Mouse (Mus musculus): ENCODE data around the gene Ip6k2. TPM values are rescaled to one million over a fixed set of nuclear protein-coding genes. Genes with fewer than 3 reads are reported as not detected.

The Ip6k2 gene
- polyA plus RNA-seq, 1 experiment = 45.5 TPM

- H3K36me3 ChIP-seq (ENCODE audit: control insufficient read depth, insufficient read depth) = peaks cover 39% of the 10 kb centered on the region
- H3K4me2 ChIP-seq (ENCODE audit: low read depth) = no peak overlapping the region
- no peak overlapping the region for H3K4me3 ChIP-seq
- H3ac ChIP-seq (ENCODE audit: control insufficient read depth, insufficient read length) = no peak overlapping the region
- no peaks in the 10 kb centered on the region for H3K79me2 ChIP-seq (ENCODE audit: control insufficient read depth, insufficient read depth)
- no peaks in the 10 kb centered on the region for H3K27me3 ChIP-seq (ENCODE audit: control insufficient read depth, insufficient read depth, insufficient read length)
- TF ChIP-seq TCF3 (IDR thresholded peaks at IDR 0.05; ENCODE audit: insufficient read length, low read depth) (no peak), MYOD1 (IDR thresholded peaks at IDR 0.05; ENCODE audit: control insufficient read depth in 1 of 3, insufficient read length in 2 of 3, low read depth in 2 of 3) (peak in 2 of 3 experiments; percentile 42 to 57)
Measured at GRCm38 (mm10) chr9:108806379-108806778, 22.8 kb downstream of the Ip6k2 start.

GRCm38 (mm10) chr9:108806831-108807230 lies 23.2 kb downstream of the Ip6k2 start:
- no peak overlapping the region for H3ac ChIP-seq (ENCODE audit: control insufficient read depth, insufficient read length)
- H3K4me2 ChIP-seq (ENCODE audit: low read depth) = no peak overlapping the region
- H3K79me2 ChIP-seq (ENCODE audit: control insufficient read depth, insufficient read depth) = no peaks in the 10 kb centered on the region
- H3K4me3 ChIP-seq = no peak overlapping the region
- peaks cover 36% of the 10 kb centered on the region for H3K36me3 ChIP-seq (ENCODE audit: control insufficient read depth, insufficient read depth)
- no peaks in the 10 kb centered on the region for H3K27me3 ChIP-seq (ENCODE audit: control insufficient read depth, insufficient read depth, insufficient read length)
- TF ChIP-seq MYOD1 (IDR thresholded peaks at IDR 0.05; ENCODE audit: control insufficient read depth in 1 of 3, insufficient read length in 2 of 3, low read depth in 2 of 3) (peak in 1 of 3 experiments; percentile 19), SRF (IDR thresholded peaks at IDR 0.05; ENCODE audit: control insufficient read depth, insufficient read length, low read depth) (no peak), POLR2AphosphoS2 (IDR thresholded peaks at IDR 0.05; ENCODE audit: insufficient read length, low read depth) (peak; percentile 11)

DNA sequence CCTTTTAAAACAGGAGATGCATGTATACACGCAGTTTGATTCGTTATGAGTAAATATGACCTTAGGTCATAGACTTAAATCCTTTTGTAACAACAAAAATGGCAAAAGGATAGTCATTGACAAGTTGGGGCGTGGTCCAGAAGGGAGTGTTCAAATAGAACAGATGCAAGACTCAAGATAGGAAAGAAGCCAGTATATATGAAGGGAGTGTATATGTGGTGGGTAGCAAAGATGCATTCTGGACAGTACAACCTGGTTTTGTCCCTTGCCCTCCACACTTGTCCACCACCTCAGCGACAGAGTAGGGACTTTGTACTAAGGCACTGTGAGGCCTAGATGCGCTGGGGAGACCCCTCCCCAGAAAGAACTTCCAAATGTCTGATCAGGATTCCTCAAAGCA lies 24.1 kb downstream of the Ip6k2 start:
- Histone ChIP-seq H3K79me2 (ENCODE audit: control insufficient read depth, insufficient read depth) (no peaks in the 10 kb centered on the region), H3K27me3 (ENCODE audit: control insufficient read depth, insufficient read depth, insufficient read length) (no peaks in the 10 kb centered on the region), H3K4me3 (peak overlapping the region; percentile 34), H3K36me3 (ENCODE audit: control insufficient read depth, insufficient read depth) (peaks cover 27% of the 10 kb centered on the region), H3K4me2 (ENCODE audit: low read depth) (no peak overlapping the region), H3ac (ENCODE audit: control insufficient read depth, insufficient read length) (peak overlapping the region; percentile 61)
- TF ChIP-seq REST (IDR thresholded peaks at IDR 0.05; ENCODE audit: insufficient read depth, insufficient read length) (no peak), E2F4 (IDR thresholded peaks at IDR 0.05; ENCODE audit: insufficient read depth) (no peak), SRF (IDR thresholded peaks at IDR 0.05; ENCODE audit: control insufficient read depth, insufficient read length, low read depth) (no peak), CEBPB (IDR thresholded peaks at IDR 0.05; ENCODE audit: insufficient read depth, poor library complexity, severe bottlenecking) (no peak), POLR2A (IDR thresholded peaks at IDR 0.05; ENCODE audit: insufficient read length, low read depth) (no peak), MYOD1 (IDR thresholded peaks at IDR 0.05; ENCODE audit: control insufficient read depth in 1 of 3, insufficient read length in 2 of 3, low read depth in 2 of 3) (no peak), TCF12 (IDR thresholded peaks at IDR 0.05; ENCODE audit: insufficient read depth, poor library complexity, severe bottlenecking) (no peak), MAX (IDR thresholded peaks at IDR 0.05; ENCODE audit: low read depth) (no peak), MYOG (IDR thresholded peaks at IDR 0.05; ENCODE audit: control insufficient read depth in 1 of 3, insufficient read depth in 1 of 3, insufficient read length in 2 of 3, low read depth in 2 of 3) (no peak), TCF3 (IDR thresholded peaks at IDR 0.05; ENCODE audit: insufficient read length, low read depth) (no peak)

DNA sequence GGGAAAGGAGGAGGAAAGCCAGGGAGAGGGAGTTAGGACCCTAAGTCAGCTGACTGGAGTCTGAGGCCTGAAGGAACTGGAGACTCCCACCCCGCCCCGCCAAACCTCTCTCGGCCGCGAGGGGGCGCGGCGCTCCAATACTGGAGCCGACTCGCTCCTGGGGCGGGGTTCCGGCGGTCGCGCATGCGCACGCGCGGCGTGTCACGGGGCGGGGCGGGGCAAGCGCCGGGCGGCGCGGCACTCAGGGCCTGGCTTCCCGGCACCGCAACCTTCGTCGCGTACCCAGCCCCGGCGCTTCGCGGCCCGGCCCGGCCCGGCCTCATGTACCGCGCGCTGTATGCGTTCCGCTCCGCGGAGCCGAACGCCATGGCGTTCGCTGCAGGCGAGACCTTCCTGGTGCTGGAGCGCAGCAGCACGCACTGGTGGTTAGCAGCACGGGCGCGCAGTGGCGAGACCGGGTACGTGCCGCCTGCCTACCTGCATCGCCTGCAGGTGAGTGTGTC lies 24.6 kb downstream of the Ip6k2 start, which contains the start of gene Nckipsd:
TSS of gene Nckipsd (plus strand) at position 206 of the 503 bp plus-strand sequence.
- peak in 1 of 3 experiments; percentile 5 for TF ChIP-seq MYOD1 (IDR thresholded peaks at IDR 0.05; ENCODE audit: control insufficient read depth in 1 of 3, insufficient read length in 2 of 3, low read depth in 2 of 3)
- TF ChIP-seq CEBPB (IDR thresholded peaks at IDR 0.05; ENCODE audit: insufficient read depth, poor library complexity, severe bottlenecking) = no peak
- TF ChIP-seq POLR2A (IDR thresholded peaks at IDR 0.05; ENCODE audit: insufficient read length, low read depth) = peak; percentile 96
- no peak for TF ChIP-seq TCF3 (IDR thresholded peaks at IDR 0.05; ENCODE audit: insufficient read length, low read depth)
- peak; percentile 34 for TF ChIP-seq E2F4 (IDR thresholded peaks at IDR 0.05; ENCODE audit: insufficient read depth)
- TF ChIP-seq POLR2AphosphoS2 (IDR thresholded peaks at IDR 0.05; ENCODE audit: insufficient read length, low read depth) = peak; percentile 97
- TF ChIP-seq MYOG (IDR thresholded peaks at IDR 0.05; ENCODE audit: control insufficient read depth in 1 of 3, insufficient read depth in 1 of 3, insufficient read length in 2 of 3, low read depth in 2 of 3) = no peak

GRCm38 (mm10) chr9:108809188-108809587 lies 25.6 kb downstream of the Ip6k2 start:
- Histone ChIP-seq H3K4me3 (peak overlapping the region; percentile 34), H3ac (ENCODE audit: control insufficient read depth, insufficient read length) (no peak overlapping the region), H3K79me2 (ENCODE audit: control insufficient read depth, insufficient read depth) (no peaks in the 10 kb centered on the region), H3K36me3 (ENCODE audit: control insufficient read depth, insufficient read depth) (peaks cover 18% of the 10 kb centered on the region), H3K27me3 (ENCODE audit: control insufficient read depth, insufficient read depth, insufficient read length) (no peaks in the 10 kb centered on the region), H3K4me2 (ENCODE audit: low read depth) (peak overlapping the region; percentile 96)
- TF ChIP-seq MYOG (IDR thresholded peaks at IDR 0.05; ENCODE audit: control insufficient read depth in 1 of 3, insufficient read depth in 1 of 3, insufficient read length in 2 of 3, low read depth in 2 of 3) (no peak), USF1 (IDR thresholded peaks at IDR 0.05; ENCODE audit: low read depth) (no peak), E2F4 (IDR thresholded peaks at IDR 0.05; ENCODE audit: insufficient read depth) (no peak), POLR2A (IDR thresholded peaks at IDR 0.05; ENCODE audit: insufficient read length, low read depth) (no peak), MAX (IDR thresholded peaks at IDR 0.05; ENCODE audit: low read depth) (no peak), REST (IDR thresholded peaks at IDR 0.05; ENCODE audit: insufficient read depth, insufficient read length) (no peak), POLR2AphosphoS2 (IDR thresholded peaks at IDR 0.05; ENCODE audit: insufficient read length, low read depth) (no peak), TCF12 (IDR thresholded peaks at IDR 0.05; ENCODE audit: insufficient read depth, poor library complexity, severe bottlenecking) (no peak), MYOD1 (IDR thresholded peaks at IDR 0.05; ENCODE audit: control insufficient read depth in 1 of 3, insufficient read length in 2 of 3, low read depth in 2 of 3) (no peak), TCF3 (IDR thresholded peaks at IDR 0.05; ENCODE audit: insufficient read length, low read depth) (no peak), SRF (IDR thresholded peaks at IDR 0.05; ENCODE audit: control insufficient read depth, insufficient read length, low read depth) (no peak), CEBPB (IDR thresholded peaks at IDR 0.05; ENCODE audit: insufficient read depth, poor library complexity, severe bottlenecking) (no peak)

More for the DNA sequence above, 24.6 kb downstream of the Ip6k2 start, which contains the start of gene Nckipsd:
- no peaks in the 10 kb centered on the region for H3K27me3 ChIP-seq (ENCODE audit: control insufficient read depth, insufficient read depth, insufficient read length)
- peaks cover 22% of the 10 kb centered on the region for H3K36me3 ChIP-seq (ENCODE audit: control insufficient read depth, insufficient read depth)
- no peaks in the 10 kb centered on the region for H3K79me2 ChIP-seq (ENCODE audit: control insufficient read depth, insufficient read depth)
- peak within 1 kb of the TSS; percentile 34 for H3K4me3 ChIP-seq
- peak within 1 kb of the TSS; percentile 96 for H3K4me2 ChIP-seq (ENCODE audit: low read depth)
- H3ac ChIP-seq (ENCODE audit: control insufficient read depth, insufficient read length) = peak within 1 kb of the TSS; percentile 61
